Mouse (Mus musculus) 3T3-L1 (cell line): Measurements from ENCODE around the gene Ncln.

ENCODE experiments used
- DNase-seq: peaks from one replicate; pipeline ENCODE4 v3.0.0-alpha.2; 2015; ENCODE audit warnings: low read depth, low spot score

The Ncln gene

GRCm38 (mm10) chr10:81489941-81490340 is 6.3 kb downstream of the Ncln start:
- DNase-seq = no peak

- DNase-seq = no peak
Measured at GRCm38 (mm10) chr10:81488081-81488480, 8.1 kb downstream of the Ncln start.

- DNase-seq = no peak
Measured at GRCm38 (mm10) chr10:81486496-81486895, 9.7 kb downstream of the Ncln start.

- DNase-seq = no peak
Measured at GRCm38 (mm10) chr10:81485479-81486018, 10.6 kb downstream of the Ncln start.

- DNase-seq = no peak
Measured at GRCm38 (mm10) chr10:81485060-81485449, 11.1 kb downstream of the Ncln start.

- no peak for DNase-seq
Measured at GRCm38 (mm10) chr10:81484441-81485059, 11.6 kb downstream of the Ncln start.

GRCm38 (mm10) chr10:81483983-81484382 is 12.2 kb downstream of the Ncln start:
- DNase-seq = peak; percentile 51

GRCm38 (mm10) chr10:81482533-81482889 is 13.7 kb downstream of the Ncln start, which contains the start of gene Celf5:
TSS of gene Celf5 (minus strand) at chr10:81482709.
- DNase-seq = peak; percentile 26

- no peak for DNase-seq
Measured at GRCm38 (mm10) chr10:81481605-81482532, 14.3 kb downstream of the Ncln start.

- no peak for DNase-seq
Measured at GRCm38 (mm10) chr10:81474461-81474860, 21.7 kb downstream of the Ncln start.

GRCm38 (mm10) chr10:81473003-81473451 is 23.2 kb downstream of the Ncln start:
- DNase-seq = no peak

GRCm38 (mm10) chr10:81472403-81473002 is 23.7 kb downstream of the Ncln start:
- no peak for DNase-seq

- DNase-seq = no peak
Measured at GRCm38 (mm10) chr10:81470454-81470853, 25.7 kb downstream of the Ncln start.

- no peak for DNase-seq
Measured at GRCm38 (mm10) chr10:81469253-81469652, 26.9 kb downstream of the Ncln start.

GRCm38 (mm10) chr10:81467670-81468235 is 28.4 kb downstream of the Ncln start:
- no peak for DNase-seq

GRCm38 (mm10) chr10:81466881-81467280 is 29.3 kb downstream of the Ncln start:
- no peak for DNase-seq

- DNase-seq = no peak
Measured at GRCm38 (mm10) chr10:81466066-81466465, 30.1 kb downstream of the Ncln start.

GRCm38 (mm10) chr10:81465265-81465645 is 30.9 kb downstream of the Ncln start:
- DNase-seq = no peak

GRCm38 (mm10) chr10:81464405-81465264 is 31.6 kb downstream of the Ncln start:
- DNase-seq = no peak

- DNase-seq = no peak
Measured at GRCm38 (mm10) chr10:81463531-81463930, 32.7 kb downstream of the Ncln start.

GRCm38 (mm10) chr10:81462917-81463316 is 33.3 kb downstream of the Ncln start:
- DNase-seq = no peak
